Mouse (Mus musculus) adrenal gland (tissue): ENCODE measurements around the gene Rffl.

Source experiments
- intact Hi-C: fragments of 180-260 bp; cut with DNase I; formaldehyde crosslinking; loops from one replicate; pipeline ENCODE4 v1.15.1; 2025
- long read RNA-seq, 2 experiments: library from polyadenylated mRNA; unstranded; transcript quantifications; one replicate each; pipeline ENCODE4 v2.0.0; 2020; ENCODE audit warnings: borderline replicate concordance in 1 of 2; ENCODE audit not compliant: insufficient replicate concordance in 1 of 2

Rffl gene
- long read RNA-seq, experiment 1, partial matches to known transcripts = 0 of 3 reads
- long read RNA-seq, experiment 1, other reads (novel, unspliced or antisense) = 3 of 3 reads
- long read RNA-seq, experiment 2, partial matches to known transcripts = 1 of 5 reads
- long read RNA-seq, experiment 2, other reads (novel, unspliced or antisense) = 3 of 5 reads

GRCm38 (mm10) chr11:82871031-82871446 is at the start of gene Rffl:
TSS of gene Rffl (minus strand) at chr11:82871210.
- intact Hi-C loops = loop anchor here (5.0 kb wide), 1 partner anchor 124 kb away; no protein-coding TSS in a partner anchor

DNA sequence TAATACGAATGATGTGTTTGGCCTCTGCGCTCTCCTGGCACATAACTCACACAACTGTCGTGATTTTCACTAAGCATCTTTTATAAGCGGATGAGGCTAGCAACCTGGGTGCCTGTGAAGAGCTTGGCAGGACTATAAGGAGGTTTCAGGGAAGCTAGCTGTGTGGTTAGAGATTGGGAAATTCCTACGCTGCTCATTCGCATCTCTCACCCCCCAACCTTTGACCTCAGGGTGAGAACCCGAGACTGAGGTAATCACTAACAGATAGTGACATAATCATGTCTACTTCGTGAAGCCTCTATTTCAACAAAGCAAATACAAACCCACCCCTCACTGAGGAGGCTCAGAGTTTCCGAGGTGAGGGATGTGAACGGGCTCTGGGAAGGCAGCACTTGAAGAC is 49.8 kb upstream of the Rffl start:
- intact Hi-C loops = no loop called here

GRCm38 (mm10) chr11:82914711-82915352 is 43.8 kb upstream of the Rffl start:
- intact Hi-C loops = loop anchor here (1.0 to 10.0 kb wide), 2 partner anchors 44 to 130 kb away; no protein-coding TSS in a partner anchor

GRCm38 (mm10) chr11:82910679-82911389 is 39.8 kb upstream of the Rffl start:
- intact Hi-C loops = loop anchor here (10.0 kb wide), 1 partner anchor 134 kb away; no protein-coding TSS in a partner anchor

- intact Hi-C loops = loop anchor here (10.0 kb wide), 1 partner anchor 135 kb away; no protein-coding TSS in a partner anchor
Observed at GRCm38 (mm10) chr11:82910250-82910649, 39.2 kb upstream of the Rffl start, which contains the start of gene Unc45b. TSS of gene Unc45b (plus strand) at chr11:82910550.

DNA sequence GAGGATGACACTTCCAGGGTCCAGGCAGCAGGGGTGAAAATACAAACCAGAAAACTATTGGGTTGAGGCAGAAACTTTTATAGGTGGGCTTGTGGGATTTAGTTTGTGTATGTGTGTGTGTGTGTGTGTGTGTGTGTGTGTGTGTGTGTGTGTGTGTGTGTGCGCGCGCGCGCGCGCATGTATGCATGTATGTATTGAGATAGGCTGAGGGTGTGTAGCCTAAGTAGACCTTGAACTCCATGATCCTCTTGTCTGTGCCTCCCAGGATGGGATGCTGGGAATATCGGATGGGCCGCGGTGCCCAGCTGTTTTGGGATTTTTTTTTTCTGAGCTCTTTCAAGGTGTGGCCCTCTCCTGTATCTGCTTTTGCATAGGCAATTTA is 37.6 kb upstream of the Rffl start:
- intact Hi-C loops = no loop called here

DNA sequence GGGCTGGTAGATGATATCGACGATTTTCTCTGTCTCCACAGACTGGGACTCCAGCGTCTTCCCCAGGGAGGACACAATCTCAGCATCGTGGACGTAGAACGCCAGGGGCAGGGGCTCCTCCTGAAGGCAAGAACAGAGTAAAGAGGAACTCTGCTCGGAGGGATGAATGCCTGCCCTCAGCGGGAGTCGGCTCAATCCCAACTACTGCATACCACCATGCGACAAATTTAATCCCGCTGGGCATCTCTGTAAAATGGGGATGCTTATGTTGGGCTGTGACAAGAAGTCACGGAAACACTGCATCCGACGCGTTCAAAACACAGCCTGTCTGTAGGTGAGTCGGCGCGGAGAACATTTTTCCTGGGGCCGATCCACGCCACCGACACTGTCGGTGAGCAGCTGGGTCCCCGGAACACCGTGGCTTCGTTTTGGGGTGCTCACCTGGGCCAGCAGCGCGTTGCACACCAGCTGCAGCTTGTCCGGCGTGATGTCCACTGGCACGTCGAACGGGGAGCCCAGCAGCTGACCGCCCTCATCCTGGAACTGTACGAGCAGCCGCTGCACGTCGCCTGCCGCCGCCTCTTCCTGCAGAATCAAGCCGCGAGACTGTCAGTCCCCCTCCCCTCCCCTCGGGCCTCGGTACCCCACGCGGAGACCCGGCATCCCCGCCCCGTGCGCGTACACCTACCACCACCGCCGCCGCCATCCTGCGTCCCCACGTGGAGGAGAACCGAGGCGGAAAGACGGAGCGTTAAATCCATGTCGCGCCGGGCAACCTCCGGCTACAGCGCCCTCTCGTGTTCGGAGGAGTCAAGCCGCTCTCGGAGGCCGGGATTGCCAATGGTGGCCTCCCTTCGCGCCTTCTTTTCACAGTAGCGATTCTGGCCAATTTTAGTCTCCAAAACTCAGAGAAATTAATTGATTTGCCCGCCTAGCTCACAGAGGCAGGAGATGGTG is 36.9 kb upstream of the Rffl start, which contains the start of gene Nle1:
Gene Nle1 (minus strand): TSS at position 761 of the 957 bp plus-strand sequence.
- intact Hi-C loops = no loop called here

- intact Hi-C loops = no loop called here
Observed at GRCm38 (mm10) chr11:82905816-82906215, 34.8 kb upstream of the Rffl start.

- intact Hi-C loops = no loop called here
Observed at GRCm38 (mm10) chr11:82904952-82905351, 33.9 kb upstream of the Rffl start.

DNA sequence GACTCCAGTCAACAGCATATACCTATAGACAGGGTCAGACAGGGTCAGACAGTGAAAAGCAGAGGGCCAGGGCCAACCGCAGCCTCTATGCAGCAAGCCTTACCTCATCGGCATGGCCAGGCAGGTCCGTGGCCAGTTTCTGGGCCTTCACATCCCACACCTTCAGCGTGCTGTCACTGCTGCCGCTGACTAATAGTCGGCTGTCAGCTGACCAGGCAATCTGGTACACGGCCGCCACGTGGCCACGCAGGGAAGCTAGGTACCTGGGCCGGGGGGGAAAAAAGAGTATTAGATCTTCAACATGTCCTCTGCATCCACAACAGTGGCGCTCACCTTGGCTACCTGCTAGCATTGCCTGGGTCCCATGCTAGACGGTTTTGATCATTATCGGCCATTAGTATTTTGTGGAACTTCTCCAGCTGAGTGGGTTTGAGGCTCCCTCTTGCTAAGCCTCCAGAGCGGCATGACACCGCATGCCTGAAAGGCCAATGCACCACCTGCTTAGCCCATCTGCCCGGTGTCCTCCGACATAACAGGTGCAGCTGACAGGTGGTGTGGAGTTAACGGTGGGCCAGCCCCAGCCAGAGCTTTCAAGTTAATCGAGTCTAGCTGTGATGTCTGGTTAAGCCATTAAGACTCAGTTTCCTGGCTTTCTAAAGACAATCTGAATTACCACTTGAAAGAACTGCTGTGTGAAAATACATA is 30.7 kb upstream of the Rffl start:
- intact Hi-C loops = no loop called here

- intact Hi-C loops = no loop called here
Observed at GRCm38 (mm10) chr11:82899720-82900119, 28.7 kb upstream of the Rffl start.

- intact Hi-C loops = no loop called here
Observed at GRCm38 (mm10) chr11:82897478-82897877, 26.5 kb upstream of the Rffl start.

DNA sequence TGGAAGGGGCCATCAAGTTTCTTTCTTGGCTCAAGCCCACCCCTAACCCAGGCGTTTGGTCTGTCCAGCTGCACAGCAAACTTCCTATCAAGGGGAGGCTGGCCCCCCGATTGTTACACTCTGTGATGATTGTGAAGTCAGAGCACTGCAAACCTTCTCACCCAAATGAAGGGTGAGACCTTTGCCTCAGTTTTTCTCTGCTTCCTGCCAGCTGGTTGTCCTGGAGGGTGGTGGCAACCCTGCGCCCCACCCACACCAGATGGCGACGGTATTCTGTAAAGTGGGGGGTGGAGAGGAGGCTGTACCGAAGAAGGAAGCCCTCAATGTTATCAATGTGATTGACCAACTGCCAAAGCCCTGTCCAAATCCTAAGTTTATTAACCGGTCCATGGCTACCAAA is 20.9 kb upstream of the Rffl start, which contains the start of gene Fndc8:
Gene Fndc8 (plus strand): TSS at position 189 of the 400 bp plus-strand sequence.
- intact Hi-C loops = loop anchor here (2.0 to 5.0 kb wide), 4 partner anchors 145 to 657 kb away; no protein-coding TSS in a partner anchor

DNA sequence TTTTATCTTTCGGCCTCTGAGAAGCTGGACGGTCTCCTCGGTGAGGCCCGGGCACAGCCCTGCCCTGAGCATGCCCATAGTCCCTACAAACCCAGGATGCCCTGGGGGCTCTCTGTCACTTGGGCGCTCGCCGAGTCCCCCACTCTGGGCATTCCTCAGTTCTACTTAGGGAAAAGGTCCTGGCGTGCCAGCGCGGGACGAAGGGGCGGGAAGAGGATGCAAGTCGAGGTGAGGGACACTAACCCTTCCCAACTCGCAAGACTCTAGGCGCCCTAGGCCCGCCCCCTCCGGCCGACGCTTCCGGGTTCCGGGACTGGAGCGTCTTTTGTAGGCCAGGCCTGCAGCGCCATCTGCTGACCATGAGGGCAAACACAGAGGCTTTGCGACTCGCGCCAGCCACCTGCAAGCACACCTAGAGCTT is 19.3 kb upstream of the Rffl start, which contains the start of gene Rad51d:
Gene Rad51d (minus strand): TSS at position 273 of the 421 bp plus-strand sequence.
- intact Hi-C loops = loop anchor here (2.0 to 5.0 kb wide), 4 partner anchors 143 to 656 kb away; no protein-coding TSS in a partner anchor

- intact Hi-C loops = loop anchor here (2.0 to 5.0 kb wide), 4 partner anchors 142 to 655 kb away; no protein-coding TSS in a partner anchor
Observed at GRCm38 (mm10) chr11:82889524-82890341, 18.7 kb upstream of the Rffl start.

- intact Hi-C loops = no loop called here
Observed at GRCm38 (mm10) chr11:82888491-82888946, 17.5 kb upstream of the Rffl start.

DNA sequence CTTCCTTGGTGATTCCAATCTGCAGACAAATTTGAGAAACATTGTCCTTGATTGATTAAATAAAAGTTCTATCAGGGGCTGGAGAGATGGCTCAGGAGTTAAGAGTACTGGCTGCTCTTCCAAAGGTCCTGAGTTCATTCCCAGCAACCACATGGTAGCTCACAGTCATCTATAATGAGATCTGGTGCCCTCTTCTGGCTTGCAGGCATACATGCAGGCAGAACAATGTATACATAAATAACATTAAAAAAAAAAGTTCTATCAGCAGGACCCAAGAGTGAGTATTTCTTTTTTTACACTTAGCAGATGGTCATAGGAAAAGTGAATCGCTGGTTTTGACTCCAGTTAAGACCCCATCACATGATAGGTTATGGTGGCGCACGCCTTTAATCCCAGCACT is 15.5 kb upstream of the Rffl start:
- intact Hi-C loops = no loop called here

DNA sequence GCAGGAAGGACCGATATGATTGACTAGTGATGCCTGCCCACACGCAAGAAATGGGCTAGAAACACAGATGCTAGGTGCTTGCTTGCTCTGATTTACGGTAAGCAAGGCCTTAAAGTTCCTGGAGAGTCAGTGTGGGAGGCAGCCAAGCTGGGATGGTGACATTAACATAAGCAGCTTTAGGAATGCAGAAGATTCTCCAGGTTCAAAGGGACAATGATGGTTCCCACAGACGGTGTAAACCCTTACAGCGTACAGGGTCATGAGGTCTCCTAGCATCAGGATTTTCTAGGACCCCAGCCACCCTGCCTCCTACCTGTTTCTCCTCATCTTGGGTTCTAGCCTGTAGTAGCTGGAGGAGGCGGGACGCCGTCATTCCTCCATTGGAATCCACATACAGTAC is 12.2 kb upstream of the Rffl start:
- intact Hi-C loops = no loop called here
